Mouse (Mus musculus): ENCODE data around the gene Tfap2c. TPM values are rescaled to one million over a fixed set of nuclear protein-coding genes. Genes with fewer than 3 reads are reported as not detected.

Tfap2c gene
- total RNA-seq (2015; ENCODE audit: low replicate concordance) (not detected in 2 replicates), total RNA-seq (2017; ENCODE audit: low replicate concordance) (not detected in 2 replicates)

- ATAC-seq (replicated peaks; ENCODE audit: low FRiP score, poor library complexity, severe bottlenecking), result no peak
These were observed at the start of gene Tfap2c for GRCm38 (mm10) chr2:172549371-172550155. TSS of gene Tfap2c (plus strand) at chr2:172549593.

- ATAC-seq (replicated peaks; ENCODE audit: low FRiP score, poor library complexity, severe bottlenecking), result no peak
These were observed 48.6 kb upstream of the Tfap2c start for GRCm38 (mm10) chr2:172500752-172501316.

- ATAC-seq (replicated peaks; ENCODE audit: low FRiP score, poor library complexity, severe bottlenecking), result no peak
These were observed 48.1 kb upstream of the Tfap2c start for GRCm38 (mm10) chr2:172501341-172501740.

- ATAC-seq (replicated peaks; ENCODE audit: low FRiP score, poor library complexity, severe bottlenecking), result no peak
These were observed 47.2 kb upstream of the Tfap2c start for GRCm38 (mm10) chr2:172502168-172502567.

- no peak for ATAC-seq (replicated peaks; ENCODE audit: low FRiP score, poor library complexity, severe bottlenecking)
These were observed 43.3 kb upstream of the Tfap2c start for GRCm38 (mm10) chr2:172506121-172506520.

GRCm38 (mm10) chr2:172510056-172510712 is 39.2 kb upstream of the Tfap2c start:
- no peak for ATAC-seq (replicated peaks; ENCODE audit: low FRiP score, poor library complexity, severe bottlenecking)

GRCm38 (mm10) chr2:172510899-172511298 is 38.5 kb upstream of the Tfap2c start:
- no peak for ATAC-seq (replicated peaks; ENCODE audit: low FRiP score, poor library complexity, severe bottlenecking)

GRCm38 (mm10) chr2:172516407-172516992 is 32.9 kb upstream of the Tfap2c start:
- ATAC-seq (replicated peaks; ENCODE audit: low FRiP score, poor library complexity, severe bottlenecking), result no peak

GRCm38 (mm10) chr2:172520616-172521371 is 28.6 kb upstream of the Tfap2c start:
- no peak for ATAC-seq (replicated peaks; ENCODE audit: low FRiP score, poor library complexity, severe bottlenecking)

GRCm38 (mm10) chr2:172522528-172522927 is 26.9 kb upstream of the Tfap2c start:
- no peak for ATAC-seq (replicated peaks; ENCODE audit: low FRiP score, poor library complexity, severe bottlenecking)

GRCm38 (mm10) chr2:172527175-172527574 is 22.2 kb upstream of the Tfap2c start:
- no peak for ATAC-seq (replicated peaks; ENCODE audit: low FRiP score, poor library complexity, severe bottlenecking)

GRCm38 (mm10) chr2:172543987-172544386 is 5.4 kb upstream of the Tfap2c start:
- no peak for ATAC-seq (replicated peaks; ENCODE audit: low FRiP score, poor library complexity, severe bottlenecking)

- ATAC-seq (replicated peaks; ENCODE audit: low FRiP score, poor library complexity, severe bottlenecking), result no peak
These were observed 4.7 kb upstream of the Tfap2c start for GRCm38 (mm10) chr2:172544601-172545127.

GRCm38 (mm10) chr2:172545592-172546235 is 3.7 kb upstream of the Tfap2c start:
- no peak for ATAC-seq (replicated peaks; ENCODE audit: low FRiP score, poor library complexity, severe bottlenecking)

GRCm38 (mm10) chr2:172546551-172546950 is 2.8 kb upstream of the Tfap2c start:
- ATAC-seq (replicated peaks; ENCODE audit: low FRiP score, poor library complexity, severe bottlenecking), result no peak

- ATAC-seq (replicated peaks; ENCODE audit: low FRiP score, poor library complexity, severe bottlenecking), result no peak
These were observed 2.3 kb upstream of the Tfap2c start for GRCm38 (mm10) chr2:172547116-172547515.

- no peak for ATAC-seq (replicated peaks; ENCODE audit: low FRiP score, poor library complexity, severe bottlenecking)
These were observed 1.4 kb upstream of the Tfap2c start for GRCm38 (mm10) chr2:172547807-172548586.

GRCm38 (mm10) chr2:172548672-172549255 is 629 bp upstream of the Tfap2c start:
- no peak for ATAC-seq (replicated peaks; ENCODE audit: low FRiP score, poor library complexity, severe bottlenecking)
